In the genomic region with DNA sequence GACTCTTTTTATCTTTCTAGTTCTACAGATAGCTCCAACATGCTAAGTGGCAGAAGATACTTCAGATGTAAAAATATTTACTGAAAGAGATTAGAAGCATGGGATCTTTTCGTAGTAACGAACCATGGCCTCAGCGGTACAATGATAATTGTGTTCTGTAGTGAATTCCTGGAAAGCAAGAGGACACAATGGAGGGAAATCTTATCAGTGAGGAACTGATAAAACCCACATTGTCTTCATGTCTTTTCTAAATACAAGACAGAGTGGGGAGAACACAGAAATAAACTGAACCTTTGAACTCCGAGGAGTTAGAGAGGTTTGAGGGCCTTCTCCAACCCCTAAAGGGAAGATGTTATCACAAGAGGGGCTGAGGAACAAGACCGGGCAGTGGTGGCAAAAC, we compare ENCODE assay signal across 26 mouse cellular contexts.
DNase-seq lines count a peak whose midpoint lies in the region; ATAC-seq lines count a peak whose summit lies in the region.
"Had no signal": no experiment of that assay in that cellular context is flagged by ENCODE, and none has a peak within 500 bp of the region (broad histone marks: within the 10 kb centered on the region; RNA-seq: fewer than 3 reads in every experiment).

No protein-coding gene starts in this region.

- no peaks in the 10 kb centered on the region for H3K36me3 ChIP-seq in heart, embryonic 13.5 days
- no peaks in the 10 kb centered on the region for H3K36me3 ChIP-seq in heart, embryonic 16.5 days (ENCODE audit: control insufficient read depth, insufficient read depth)
- H3K36me3 ChIP-seq: forebrain, embryonic 10.5 days; heart, embryonic 10.5 days; hindbrain, embryonic 10.5 days; hindbrain, embryonic 13.5 days; intestine, embryonic 15.5 days had no signal

- H3K27me3 ChIP-seq in heart, embryonic 13.5 days (replicated peaks): no peaks in the 10 kb centered on the region
- H3K27me3 ChIP-seq in heart, embryonic 16.5 days (ENCODE audit: control insufficient read depth, insufficient read depth, low read length): no peaks in the 10 kb centered on the region
- H3K27me3 ChIP-seq: forebrain, embryonic 13.5 days; hindbrain, embryonic 13.5 days; intestine, embryonic 15.5 days; Patski had no signal

- no peak overlapping the region for H3K4me3 ChIP-seq in heart, embryonic 13.5 days
- no peak overlapping the region for H3K4me3 ChIP-seq in heart, embryonic 16.5 days (ENCODE audit: low read length)
- H3K4me3 ChIP-seq: forebrain, embryonic 10.5 days; forebrain, embryonic 13.5 days; heart, embryonic 10.5 days; hindbrain, embryonic 10.5 days; hindbrain, embryonic 13.5 days; intestine, embryonic 15.5 days had no signal

- peak overlapping the region; percentile 20; the same call in 1 of the 2 replicates for H3K4me2 ChIP-seq in heart, embryonic 13.5 days
- no peak overlapping the region for H3K4me2 ChIP-seq in heart, embryonic 16.5 days (ENCODE audit: low read depth, low read length)
- H3K4me2 ChIP-seq: forebrain, embryonic 13.5 days; hindbrain, embryonic 13.5 days; intestine, embryonic 15.5 days had no signal

- no peak for ATAC-seq in heart, embryonic 13.5 days (ENCODE audit: extremely low read depth, insufficient number of reproducible peaks, low FRiP score, low TSS enrichment)
- peak; percentile 60; the same call in 1 of the 2 replicates for ATAC-seq in heart, embryonic 16.5 days (replicated peaks; ENCODE audit: extremely low read depth, insufficient read depth, low FRiP score)
- ATAC-seq: CD4-positive, CD25-positive, alpha-beta regulatory T cell, adult 4 months; forebrain, embryonic 13.5 days; forebrain, embryonic 16.5 days; hindbrain, embryonic 16.5 days; intestine, embryonic 15.5 days; Patski had no signal

- no peak for DNase-seq in heart, adult 18-20 months
- no peak for DNase-seq in heart, postnatal 4 days
- peak; percentile 50 for DNase-seq in lung, postnatal 25 days (ENCODE audit: low spot score)
- DNase-seq in lung, postnatal 10 days: no peak
- DNase-seq in MN1 (ENCODE audit: low spot score): no peak
- DNase-seq: adrenal gland, postnatal 10 days; adrenal gland, postnatal 36 days; cerebellum, adult 18-20 months; cerebellum, adult 9-10 months; cerebellum, postnatal 14 days; gastrocnemius, postnatal 10 days; gastrocnemius, postnatal 36 days; kidney, adult 11 months; kidney, adult 8-10 months had no signal

- peak overlapping the region; percentile 56 for H3K27ac ChIP-seq in heart, embryonic 13.5 days (replicated peaks)
- peak overlapping the region; percentile 52; the same call in 1 of the 2 replicates for H3K27ac ChIP-seq in heart, embryonic 16.5 days (ENCODE audit: low read length)
- H3K27ac ChIP-seq: forebrain, embryonic 10.5 days; forebrain, embryonic 13.5 days; heart, embryonic 10.5 days; hindbrain, embryonic 10.5 days; hindbrain, embryonic 13.5 days; intestine, embryonic 15.5 days had no signal

- no peak overlapping the region for H3K9ac ChIP-seq in heart, embryonic 13.5 days
- H3K9ac ChIP-seq in heart, embryonic 16.5 days (ENCODE audit: low read length): no peak overlapping the region
- H3K9ac ChIP-seq: forebrain, embryonic 13.5 days; hindbrain, embryonic 13.5 days; intestine, embryonic 15.5 days had no signal

- WGBS in heart, embryonic 13.5 days: 6% methylated on average over 5 of the region's 5 CpGs
- WGBS in heart, embryonic 16.5 days: 11% methylated on average over 5 of the region's 5 CpGs

- H3K4me1 ChIP-seq in heart, embryonic 13.5 days: peaks cover 20% of the 10 kb centered on the region
- H3K4me1 ChIP-seq in heart, embryonic 16.5 days (ENCODE audit: control insufficient read depth, insufficient read depth, low read length): peaks cover 7% of the 10 kb centered on the region
- H3K4me1 ChIP-seq: forebrain, embryonic 13.5 days; hindbrain, embryonic 10.5 days; hindbrain, embryonic 13.5 days; intestine, embryonic 15.5 days had no signal

- no peaks in the 10 kb centered on the region for H3K9me3 ChIP-seq in heart, embryonic 13.5 days
- no peaks in the 10 kb centered on the region for H3K9me3 ChIP-seq in heart, embryonic 16.5 days (replicated peaks; ENCODE audit: control insufficient read depth, low read length)
- H3K9me3 ChIP-seq: forebrain, embryonic 10.5 days; forebrain, embryonic 13.5 days; heart, embryonic 10.5 days; hindbrain, embryonic 10.5 days; hindbrain, embryonic 13.5 days; intestine, embryonic 15.5 days had no signal
